Mouse (Mus musculus): ENCODE results near the gene Wls. TPM values are rescaled to one million over a fixed set of nuclear protein-coding genes. Genes with fewer than 3 reads are reported as not detected.

Wls gene
- total RNA-seq (2021), result 43.4 and 44.8 TPM in 2 replicates
- long read RNA-seq, experiment 1, transcript Wls-201 (12 exons, 3,559 nt), result major isoform, 22 of 39 reads
- long read RNA-seq, experiment 1, transcript Wls-205 (13 exons, 2,050 nt), result minor isoform, 6 of 39 reads
- long read RNA-seq, experiment 1, partial matches to known transcripts, result 6 of 39 reads
- long read RNA-seq, experiment 1, other reads (novel, unspliced or antisense), result 4 of 39 reads
- long read RNA-seq, experiment 2, transcript Wls-201 (12 exons, 3,559 nt), result major isoform, 15 of 20 reads
- long read RNA-seq, experiment 2, partial matches to known transcripts, result 2 of 20 reads
- long read RNA-seq, experiment 2, other reads (novel, unspliced or antisense), result 1 of 20 reads

DNA sequence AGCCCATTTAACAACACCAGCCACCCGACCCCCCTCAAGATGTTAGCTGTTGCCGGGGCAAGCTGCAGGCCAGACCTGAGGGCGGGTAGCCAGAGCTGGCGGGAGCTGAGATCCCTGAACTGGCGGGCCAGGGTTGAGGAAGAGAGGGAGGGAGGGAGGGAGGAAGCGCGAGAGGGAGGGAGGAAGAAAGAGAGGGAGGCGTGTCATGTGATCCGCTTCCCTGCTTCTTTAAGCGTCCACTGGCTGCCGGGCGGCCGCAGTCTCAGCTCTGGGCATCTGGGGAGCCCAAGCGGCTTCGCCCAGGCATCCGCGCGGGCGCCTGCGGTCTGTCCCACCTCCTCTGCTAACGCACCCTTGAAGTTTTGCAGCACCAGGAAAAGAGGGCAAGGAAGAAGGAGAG is at the start of gene Wls:
TSS of gene Wls (plus strand) at position 192 of the 400 bp plus-strand sequence.
- DNase-seq, result peak; percentile 84

DNA sequence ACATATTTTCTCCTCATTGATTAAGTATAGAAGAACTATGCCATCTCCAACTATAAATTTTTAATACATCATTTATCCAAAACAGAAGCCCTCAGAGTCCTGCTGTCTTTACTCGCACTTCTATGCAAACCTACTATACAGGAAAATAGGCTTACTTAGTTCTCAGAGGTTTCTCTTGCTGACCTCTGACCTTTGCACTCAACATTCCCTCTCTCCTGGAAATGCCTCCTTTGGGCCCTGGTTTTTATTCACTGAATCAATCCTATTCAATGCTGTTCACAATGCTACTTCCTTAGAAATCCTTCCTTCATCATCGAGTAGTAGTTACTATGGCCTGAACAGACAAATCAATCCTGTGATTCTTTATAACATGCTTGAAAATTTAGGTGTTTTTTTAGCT is 49.7 kb upstream of the Wls start:
- no peak for DNase-seq

DNA sequence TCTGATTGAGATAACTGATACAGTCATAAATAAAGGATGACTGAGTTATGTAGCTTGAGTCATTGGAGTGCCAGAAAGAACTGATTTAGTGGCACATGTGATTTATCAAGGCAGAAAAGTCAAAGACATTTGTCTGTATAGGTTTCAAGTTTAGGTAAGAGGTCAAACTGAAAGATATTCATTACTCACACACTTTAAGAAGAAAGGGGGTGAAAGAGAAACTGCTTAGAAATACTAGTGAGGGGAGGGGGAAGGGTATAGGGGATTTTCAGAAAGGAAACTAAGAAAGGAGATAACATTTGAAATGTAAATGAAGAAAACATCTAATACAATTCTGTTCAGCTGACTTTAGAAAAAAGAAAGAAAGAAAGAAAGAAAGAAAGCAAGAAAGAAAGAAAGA is 7.9 kb upstream of the Wls start:
- DNase-seq, result no peak

DNA sequence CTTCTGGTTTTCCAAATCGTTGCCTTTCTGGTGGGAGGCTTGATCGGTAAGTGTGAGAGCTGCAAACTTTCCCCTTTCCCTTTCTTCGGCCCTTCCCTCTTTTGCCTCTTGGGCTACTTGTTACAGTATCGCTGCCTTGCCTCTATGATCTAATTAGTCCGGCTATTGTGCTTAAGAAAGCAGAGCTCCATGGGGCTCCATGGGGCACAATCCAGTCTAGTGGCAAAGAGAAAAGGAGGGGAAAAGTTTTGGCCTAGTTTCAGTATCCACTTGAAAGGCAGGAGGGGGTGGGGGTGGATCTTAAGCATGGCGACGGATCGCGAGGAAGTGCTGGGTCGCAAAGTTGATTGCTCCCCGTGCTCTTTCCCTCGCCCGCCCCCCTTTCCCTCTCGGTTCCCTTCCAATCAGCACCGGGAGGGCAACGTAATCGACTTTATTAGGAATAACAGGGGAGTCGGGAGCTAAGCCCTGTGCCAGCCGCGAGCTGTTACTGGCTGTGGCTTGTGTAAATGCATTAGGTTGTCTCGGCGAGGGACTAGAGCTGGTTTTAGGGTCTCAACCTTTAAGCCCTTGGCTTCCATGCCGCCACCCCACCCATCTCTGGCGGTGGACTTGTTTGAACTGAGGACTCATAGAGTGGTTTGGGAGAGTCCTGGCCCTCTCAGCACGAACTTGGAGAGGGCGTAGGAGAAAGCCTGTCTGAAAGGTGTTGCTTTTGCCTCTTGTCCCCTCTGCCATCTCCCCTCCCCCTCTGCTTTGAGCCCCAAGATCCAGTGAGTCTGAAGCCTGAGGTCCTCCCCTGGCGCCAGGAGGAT is 737 bp downstream of the Wls start:
- peak; percentile 78 for DNase-seq

DNA sequence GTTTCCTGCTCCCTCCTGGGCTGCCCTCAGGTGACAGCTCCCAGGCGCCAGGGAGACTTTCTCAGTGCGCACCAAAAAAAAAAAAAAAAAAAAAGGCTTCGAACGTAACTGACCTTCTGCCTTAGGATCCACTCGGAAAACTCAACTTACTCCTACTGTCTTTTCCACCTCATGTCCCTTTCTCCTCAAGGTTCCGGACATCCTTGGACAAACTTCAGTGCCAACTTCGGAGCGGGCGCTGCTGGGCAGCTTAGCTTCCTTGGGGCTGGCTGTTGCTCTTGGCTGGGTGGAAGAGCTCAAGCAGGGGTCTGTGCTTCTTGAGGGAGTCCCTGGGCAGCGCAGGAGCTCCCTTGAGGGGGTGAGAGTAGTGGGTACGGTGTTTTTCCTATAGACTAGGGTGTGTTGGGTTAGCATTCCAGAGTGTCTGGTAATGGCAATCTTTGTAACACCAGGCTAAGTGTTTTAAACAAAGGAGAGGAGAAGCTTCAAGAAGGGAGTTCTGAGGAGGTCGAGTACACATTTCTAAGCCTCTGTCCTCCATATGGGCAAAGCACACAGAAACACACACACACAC is 1.4 kb downstream of the Wls start:
- DNase-seq, result peak; percentile 37

DNA sequence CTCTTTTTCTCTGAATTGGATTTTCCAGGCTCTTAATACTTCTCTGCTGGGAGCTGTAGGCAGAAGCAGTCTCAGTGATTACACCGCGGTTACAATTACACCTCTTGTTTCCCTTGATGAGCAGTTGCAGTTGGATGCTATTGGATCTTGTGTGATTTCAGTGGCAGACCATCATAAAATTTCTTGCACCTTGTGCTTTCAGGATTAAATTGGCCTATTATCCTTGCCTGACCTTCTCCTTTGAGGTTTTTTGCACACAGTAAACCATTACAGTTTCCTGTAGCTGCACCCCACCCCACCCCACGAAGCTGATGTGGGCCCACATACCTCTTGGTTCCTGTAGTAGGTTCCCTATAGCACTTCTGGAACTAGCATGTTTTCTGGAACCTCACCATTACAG is 2.0 kb downstream of the Wls start:
- no peak for DNase-seq

DNA sequence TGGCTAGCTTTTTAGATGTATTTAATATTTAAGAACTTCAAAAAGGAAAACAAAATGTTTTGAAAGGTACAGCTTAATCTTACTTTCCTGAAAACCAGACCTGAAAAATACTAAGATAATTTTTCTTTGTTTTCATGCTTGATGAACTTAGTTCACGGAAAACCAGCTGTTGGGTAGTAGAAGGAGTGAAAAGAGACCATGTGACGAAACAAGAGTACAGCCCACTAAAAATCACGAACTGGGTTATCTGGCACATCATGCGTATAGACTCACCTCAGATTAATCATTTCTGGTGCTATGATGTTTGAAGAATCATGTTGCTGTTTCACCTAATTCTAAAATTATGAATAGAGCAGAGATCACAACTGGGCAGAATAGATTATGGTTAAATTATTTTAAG is 3.7 kb downstream of the Wls start:
- DNase-seq, result no peak

DNA sequence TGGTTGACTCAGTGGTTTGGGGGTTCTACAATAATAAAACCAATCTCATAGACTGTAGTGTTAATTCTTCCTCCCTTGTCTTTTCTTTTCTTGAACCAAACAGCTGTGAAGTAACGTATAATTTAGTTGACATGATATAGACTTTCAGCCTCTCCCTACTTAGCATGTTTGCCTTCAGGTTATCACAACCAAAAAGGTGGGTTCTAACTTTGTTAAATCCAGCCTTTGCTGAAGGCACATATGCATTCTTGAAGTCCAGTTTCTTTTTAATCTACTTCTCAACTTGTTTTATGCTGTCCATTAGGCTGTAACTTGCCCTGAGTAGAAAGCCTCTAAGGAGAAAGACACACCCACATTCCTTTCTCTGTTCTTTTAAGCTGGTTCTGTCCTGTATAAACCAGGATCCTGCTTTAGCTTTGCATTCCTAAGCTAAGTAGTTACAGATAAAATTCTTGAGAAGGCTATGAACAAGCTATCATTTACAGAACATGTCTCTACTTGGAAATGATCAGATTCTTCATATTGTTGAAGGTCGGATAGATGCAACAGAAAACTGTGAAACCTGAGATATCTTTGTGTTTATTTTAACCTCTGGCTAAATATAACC is 8.0 kb downstream of the Wls start:
- DNase-seq, result no peak

DNA sequence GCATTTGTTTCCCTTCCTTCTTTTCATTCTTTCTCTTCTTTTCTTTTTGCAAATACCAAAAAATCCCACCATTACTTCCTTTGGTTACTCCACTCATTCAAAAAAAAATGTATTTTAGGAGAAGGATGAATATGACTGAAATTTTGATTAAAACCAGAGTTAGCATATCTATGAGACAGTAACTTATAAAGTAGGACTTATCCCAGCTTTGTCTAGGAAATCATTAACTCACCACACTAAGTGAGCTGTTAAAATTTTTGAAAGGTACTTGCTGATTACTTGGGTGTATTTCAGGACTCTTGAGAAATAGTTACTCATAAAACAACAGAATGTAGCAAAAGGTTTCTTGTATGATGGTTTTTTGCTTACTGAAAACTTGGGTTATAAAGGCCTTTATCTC is 8.7 kb downstream of the Wls start:
- DNase-seq, result no peak

DNA sequence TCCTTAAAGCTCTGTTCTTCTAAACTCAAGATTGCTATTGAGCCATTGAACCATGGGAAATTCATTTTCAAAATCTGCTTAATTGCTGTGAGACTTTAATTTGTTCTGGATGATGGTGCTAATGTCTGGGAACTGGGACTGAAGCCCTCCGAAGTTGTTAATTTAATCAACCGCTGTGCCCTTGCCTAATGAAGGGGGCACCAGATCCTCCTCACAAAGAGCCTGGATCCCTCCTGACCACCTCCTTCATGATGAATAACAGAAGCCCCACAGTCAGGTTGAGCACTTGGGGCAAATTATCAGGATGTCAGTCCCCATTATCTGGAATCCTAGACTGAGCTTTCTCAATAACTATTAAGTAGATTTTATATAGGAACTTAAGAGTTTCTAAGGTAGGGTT is 12.0 kb downstream of the Wls start:
- DNase-seq, result no peak

DNA sequence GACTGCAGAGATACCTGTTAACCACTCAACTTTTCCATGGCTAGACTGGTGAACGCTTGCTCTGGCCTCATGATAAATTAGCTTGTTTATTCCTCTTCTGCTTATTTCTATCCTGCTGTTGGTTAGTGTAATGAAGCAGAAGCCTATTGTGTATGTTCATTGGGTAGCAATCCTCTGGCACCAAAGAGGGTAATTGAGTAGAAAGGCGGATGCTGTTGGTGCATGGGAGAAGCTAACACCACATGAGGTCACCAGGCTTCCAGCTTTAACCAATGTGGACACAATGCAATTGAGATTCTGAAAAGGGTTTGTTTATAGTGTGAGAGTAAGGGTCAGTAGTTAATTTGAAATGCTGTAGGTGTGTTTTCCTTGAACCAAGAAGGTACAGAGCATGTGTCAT is 12.5 kb downstream of the Wls start:
- no peak for DNase-seq

DNA sequence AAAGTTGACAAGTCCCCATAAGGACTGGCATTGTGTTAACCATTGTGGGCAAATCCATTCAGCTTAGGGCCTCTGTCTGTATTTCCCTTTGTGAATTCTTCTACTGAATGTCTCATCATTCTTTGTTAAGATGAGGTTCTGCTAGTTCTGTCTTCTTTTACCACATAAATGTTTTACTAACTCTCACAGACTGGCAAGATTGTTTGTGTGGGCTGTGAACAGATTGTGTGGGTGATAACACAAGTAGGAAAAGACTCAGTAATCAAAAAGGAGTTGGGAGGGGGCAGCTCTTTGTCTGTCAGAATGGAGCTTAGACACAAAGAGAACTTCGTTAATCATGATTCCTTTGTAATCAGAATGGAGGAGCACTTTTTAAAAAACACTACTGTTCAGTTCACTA is 17.6 kb downstream of the Wls start:
- no peak for DNase-seq

DNA sequence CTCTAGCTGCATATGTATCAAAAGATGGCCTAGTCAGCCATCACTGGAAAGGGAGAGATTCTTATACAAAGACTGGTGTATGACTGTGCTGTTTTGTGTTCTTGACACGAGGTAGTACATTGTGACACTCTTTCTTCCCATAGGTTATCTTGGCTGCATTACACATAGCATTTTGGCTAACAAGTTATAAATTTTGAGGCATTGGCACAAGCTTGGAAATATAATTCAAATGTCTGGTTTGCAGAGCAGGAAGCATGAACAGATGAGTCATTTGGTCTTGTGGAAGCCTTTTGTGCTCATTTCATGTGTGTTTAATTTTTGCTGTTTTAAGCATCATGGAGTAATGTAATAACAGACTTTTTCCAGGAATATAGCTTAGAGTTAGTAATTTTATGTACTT is 26.2 kb downstream of the Wls start:
- no peak for DNase-seq

DNA sequence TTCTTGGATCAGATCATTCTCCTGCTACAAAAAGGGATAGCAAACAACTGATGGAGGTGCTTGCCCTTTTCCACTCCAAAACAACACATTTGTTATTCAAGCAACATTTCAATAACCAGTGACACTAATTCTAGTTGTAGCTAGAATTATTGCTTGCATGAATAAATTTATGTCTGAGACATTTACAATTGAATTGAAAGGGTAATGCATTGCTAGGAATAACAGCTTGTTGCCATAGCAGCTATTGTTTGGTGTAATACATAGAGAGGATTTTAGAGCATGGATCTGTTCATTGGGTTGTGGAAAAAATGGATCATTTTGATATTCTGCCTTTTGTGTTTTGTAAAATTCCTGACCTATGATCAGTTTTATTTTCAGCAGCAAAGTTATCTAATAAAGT is 39.5 kb downstream of the Wls start:
- DNase-seq, result no peak

DNA sequence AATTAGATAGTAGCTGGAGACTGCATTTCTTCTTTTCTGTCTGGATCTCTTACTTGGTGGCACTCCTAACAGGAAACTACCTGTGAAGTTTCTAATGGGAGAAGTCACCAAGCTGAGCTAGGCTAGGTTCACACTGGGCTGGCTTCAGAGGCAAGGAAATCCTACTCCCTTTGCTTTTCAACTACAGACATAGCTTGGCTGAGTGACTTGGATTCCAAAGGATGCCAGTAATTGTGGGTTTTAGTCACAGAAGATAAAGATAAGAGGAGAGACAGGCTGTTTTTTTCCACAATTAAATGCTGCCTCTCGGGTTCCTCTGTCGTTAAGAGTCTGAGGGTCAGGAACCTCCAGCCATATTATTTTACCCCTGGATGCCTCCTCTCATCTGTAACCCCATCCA is 43.9 kb downstream of the Wls start:
- DNase-seq, result no peak

DNA sequence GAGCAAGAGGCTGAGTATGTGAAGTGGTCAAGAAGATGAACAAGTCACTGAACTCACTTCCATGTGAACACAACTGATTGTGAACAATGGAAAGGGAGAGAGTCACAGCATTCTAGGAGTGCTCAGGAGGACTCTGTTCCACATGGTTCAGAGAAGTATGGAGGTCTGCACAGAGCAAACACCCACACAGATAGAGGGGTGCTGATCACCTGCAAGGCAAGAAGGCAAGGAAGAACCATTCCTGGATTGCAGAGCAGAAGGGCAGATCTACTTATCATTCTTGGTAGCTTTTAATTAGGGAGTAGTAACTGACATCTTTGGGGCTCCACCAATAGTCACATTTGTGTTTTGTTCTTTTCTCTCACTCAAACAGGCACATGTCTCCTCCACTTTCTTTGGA is 45.3 kb downstream of the Wls start:
- DNase-seq, result no peak

DNA sequence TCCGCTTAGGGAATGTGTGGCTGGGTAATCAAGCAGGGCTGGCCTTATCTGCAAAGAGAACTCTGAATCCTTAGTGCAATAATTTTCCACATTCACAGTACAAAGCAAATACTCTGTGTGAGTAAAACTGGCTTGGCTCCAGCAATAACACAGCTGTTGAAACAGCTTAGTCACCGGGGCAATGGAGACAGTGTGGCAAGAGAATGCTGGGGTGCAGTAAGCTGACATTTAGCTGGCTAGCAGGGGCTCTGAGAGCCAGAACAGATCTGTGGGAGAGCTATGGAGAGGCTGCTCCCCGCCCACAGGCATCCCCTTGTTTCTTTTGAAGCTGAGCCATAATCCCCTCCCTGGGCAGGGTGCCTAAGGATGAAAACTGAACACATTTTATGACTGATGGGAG is 45.8 kb downstream of the Wls start:
- DNase-seq, result peak; percentile 90

DNA sequence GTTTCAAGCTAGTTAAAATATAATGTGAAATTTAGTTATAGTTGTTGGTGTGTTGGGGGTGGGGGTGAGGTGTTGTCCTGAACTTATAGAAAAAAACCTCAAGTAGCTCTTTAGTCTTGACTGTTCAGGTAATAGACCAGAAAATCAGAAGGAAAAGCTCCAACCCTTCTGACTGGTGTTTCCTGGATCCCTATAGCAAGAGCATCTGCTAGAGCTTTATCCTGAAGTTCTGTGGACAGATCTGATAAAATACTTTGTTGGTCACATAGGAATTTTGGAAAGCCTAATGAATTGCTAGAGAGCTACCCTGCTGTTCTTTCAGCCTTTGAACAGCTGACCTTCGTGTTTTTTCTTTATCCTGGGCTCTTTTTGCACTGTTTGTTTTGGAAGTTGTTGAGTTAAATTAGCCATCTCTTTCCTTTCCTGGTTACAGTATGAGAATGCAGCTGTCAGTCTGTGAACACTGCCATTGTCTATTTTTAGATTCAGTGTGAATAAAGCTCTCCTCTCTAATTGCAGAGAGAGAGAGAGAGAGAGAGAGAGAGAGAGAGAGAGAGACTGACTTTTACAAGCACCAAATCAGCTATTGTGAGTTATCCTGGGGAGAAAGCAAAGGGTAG is 46.4 kb downstream of the Wls start:
- no peak for DNase-seq

DNA sequence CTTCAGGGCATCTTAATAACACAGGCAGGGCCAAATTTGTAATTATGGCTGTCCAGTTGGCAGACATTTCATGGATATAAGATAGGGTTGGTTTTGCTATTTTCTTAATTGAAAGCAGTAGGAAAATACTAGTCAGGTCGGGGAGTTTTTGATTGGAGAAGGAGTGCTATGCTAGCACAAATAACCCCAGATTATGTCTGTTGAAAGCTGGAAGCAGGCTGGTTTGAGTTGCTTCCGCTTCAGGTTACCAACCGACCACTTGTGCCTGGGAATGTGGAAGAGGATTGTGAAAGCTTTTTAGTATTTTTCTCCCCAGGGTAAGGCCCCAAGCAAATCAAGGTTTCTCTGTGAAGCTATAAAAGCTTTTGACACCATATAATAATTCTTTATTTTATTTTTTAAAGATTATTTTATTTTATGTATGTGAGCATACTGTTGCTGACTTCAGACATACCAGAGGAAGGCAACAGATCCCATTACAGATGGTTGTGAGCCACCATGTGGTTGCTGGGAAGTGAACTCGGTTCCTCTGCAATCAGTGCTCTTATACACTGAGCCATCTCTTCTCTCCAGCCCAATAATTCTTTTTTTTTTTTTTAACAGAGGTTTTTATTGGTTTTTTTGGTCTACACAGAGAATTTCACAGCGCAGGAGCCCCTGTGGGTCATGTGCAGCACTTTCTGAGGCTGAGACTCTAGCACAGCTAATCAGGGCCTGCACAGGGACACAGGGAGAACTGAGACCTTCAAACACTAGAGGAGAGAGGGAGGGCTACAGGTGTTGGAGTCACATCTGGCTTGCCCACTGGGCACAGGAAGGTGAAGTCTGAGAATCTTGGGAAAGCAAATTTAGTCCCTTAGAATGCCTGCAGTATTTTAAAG is 50.9 kb downstream of the Wls start:
- no peak for DNase-seq

DNA sequence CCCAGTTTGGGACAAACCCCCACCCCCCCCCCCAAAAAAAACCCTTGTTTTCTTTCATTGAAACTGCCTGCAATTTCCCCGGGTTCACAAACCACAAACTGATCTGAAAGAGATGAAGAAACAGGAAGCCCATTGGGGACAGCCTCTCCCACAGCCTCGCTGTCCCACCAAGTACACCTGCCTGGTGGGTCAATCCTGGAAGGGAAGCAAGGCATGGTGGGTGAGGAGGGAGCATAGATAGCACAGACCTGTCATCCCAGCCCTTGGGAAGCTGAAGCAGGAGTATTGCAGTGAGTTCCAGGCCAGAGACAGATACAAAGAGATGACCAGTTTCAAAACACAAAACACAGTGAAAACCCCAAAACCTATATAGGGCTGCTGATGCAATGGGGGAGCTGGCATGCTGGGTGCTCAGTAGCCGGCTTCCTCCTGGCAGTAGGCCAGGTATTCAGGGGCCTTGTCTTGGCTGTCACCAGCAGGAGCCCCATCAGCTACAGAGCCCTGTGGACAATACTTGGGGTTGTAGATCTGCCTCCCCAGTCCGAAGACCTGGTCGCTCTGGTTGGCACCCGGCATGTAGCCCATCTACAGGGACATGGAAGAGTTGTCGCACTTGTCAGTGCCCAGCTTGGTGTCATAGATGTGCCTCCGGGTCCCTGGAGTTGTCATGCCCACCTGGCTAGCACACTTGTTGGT is 51.7 kb downstream of the Wls start:
- DNase-seq, result no peak

DNA sequence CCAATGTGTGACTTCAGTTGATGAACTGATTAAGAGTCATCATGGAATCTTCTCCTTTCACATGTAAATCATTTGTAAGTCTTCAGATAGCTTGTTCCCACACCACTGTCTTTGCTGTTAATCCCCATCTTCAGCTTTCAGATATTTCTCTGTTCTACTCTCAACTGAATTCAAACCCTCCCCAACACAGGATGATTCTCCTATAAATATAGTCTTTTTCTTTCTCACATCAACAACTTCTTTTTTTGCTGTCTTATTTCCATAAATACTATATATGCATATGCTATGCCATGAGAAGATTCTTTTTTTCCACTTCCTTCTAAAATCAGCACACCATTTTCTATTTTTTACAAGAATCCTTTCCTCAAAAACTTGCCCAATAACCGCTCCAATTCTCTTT is 67.9 kb downstream of the Wls start:
- DNase-seq, result no peak

Data from adrenal gland, postnatal 14 days (tissue).